Mouse (Mus musculus): Measurements from ENCODE around the gene Vhl. TPM values are rescaled to one million over a fixed set of nuclear protein-coding genes. Genes with fewer than 3 reads are reported as not detected.

The Vhl gene
- polyA plus RNA-seq (2014; fragmentation: Nextera tagmentation; extraction: Ambion mirVana) = 63.7 and 64.4 TPM in 2 replicates

GRCm38 (mm10) chr6:113623941-113624751, at the start of gene Vhl:
Gene Vhl, plus strand, starts transcription at chr6:113623959.
- Histone ChIP-seq H3K9me3 (ENCODE audit: control insufficient read depth, low read length) (no peaks in the 10 kb centered on the region), H3K9ac (ENCODE audit: low read length) (peak within 1 kb of the TSS; percentile 89), H3K27ac (ENCODE audit: low read depth, low read length) (peak within 1 kb of the TSS; percentile 75), H3K4me1 (replicated peaks; ENCODE audit: control insufficient read depth, insufficient read depth, low read length) (peaks cover 9% of the 10 kb centered on the region), H3K4me3 (ENCODE audit: low read depth, low read length) (peak within 1 kb of the TSS; percentile 73), H3K27me3 (ENCODE audit: control insufficient read depth, insufficient read depth, low read length) (no peaks in the 10 kb centered on the region), H3K36me3 (ENCODE audit: control insufficient read depth, insufficient read depth, low read length) (peaks cover 3% of the 10 kb centered on the region; the same call in 1 of the 2 replicates), H3K4me2 (ENCODE audit: low read depth, low read length, severe bottlenecking) (peak within 1 kb of the TSS; percentile 76)
- ATAC-seq (replicated peaks; ENCODE audit: low FRiP score) (peak; percentile 91), DNase-seq (ENCODE audit: low spot score) (peak; percentile 94)
- WGBS = under 1% methylated on average over 71 of the region's 76 CpGs

GRCm38 (mm10) chr6:113576044-113576443, 47.7 kb upstream of the Vhl start:
- WGBS = 98% methylated on average over 6 of the region's 6 CpGs
- DNase-seq (ENCODE audit: low spot score) = no peak
- H3K4me1 ChIP-seq (replicated peaks; ENCODE audit: control insufficient read depth, insufficient read depth, low read length) = no peaks in the 10 kb centered on the region
- no peak overlapping the region for H3K4me3 ChIP-seq (ENCODE audit: low read depth, low read length)
- H3K36me3 ChIP-seq (ENCODE audit: control insufficient read depth, insufficient read depth, low read length) = no peaks in the 10 kb centered on the region; the same call in 1 of the 2 replicates
- no peak overlapping the region for H3K9ac ChIP-seq (ENCODE audit: low read length)
- no peaks in the 10 kb centered on the region for H3K9me3 ChIP-seq (ENCODE audit: control insufficient read depth, low read length)
- H3K4me2 ChIP-seq (ENCODE audit: low read depth, low read length, severe bottlenecking) = no peak overlapping the region
- no peak overlapping the region for H3K27ac ChIP-seq (ENCODE audit: low read depth, low read length)
- no peaks in the 10 kb centered on the region for H3K27me3 ChIP-seq (ENCODE audit: control insufficient read depth, insufficient read depth, low read length)
- ATAC-seq (replicated peaks; ENCODE audit: low FRiP score) = no peak

GRCm38 (mm10) chr6:113579306-113579705, 44.5 kb upstream of the Vhl start:
- H3K4me1 ChIP-seq (replicated peaks; ENCODE audit: control insufficient read depth, insufficient read depth, low read length) = no peaks in the 10 kb centered on the region
- ATAC-seq (replicated peaks; ENCODE audit: low FRiP score) = no peak

GRCm38 (mm10) chr6:113583023-113583422, 40.7 kb upstream of the Vhl start:
- Histone ChIP-seq H3K4me2 (ENCODE audit: low read depth, low read length, severe bottlenecking) (no peak overlapping the region), H3K27ac (ENCODE audit: low read depth, low read length) (no peak overlapping the region), H3K4me1 (replicated peaks; ENCODE audit: control insufficient read depth, insufficient read depth, low read length) (no peaks in the 10 kb centered on the region), H3K9ac (ENCODE audit: low read length) (no peak overlapping the region), H3K27me3 (ENCODE audit: control insufficient read depth, insufficient read depth, low read length) (no peaks in the 10 kb centered on the region), H3K9me3 (ENCODE audit: control insufficient read depth, low read length) (no peaks in the 10 kb centered on the region), H3K4me3 (ENCODE audit: low read depth, low read length) (no peak overlapping the region), H3K36me3 (ENCODE audit: control insufficient read depth, insufficient read depth, low read length) (no peaks in the 10 kb centered on the region; the same call in 1 of the 2 replicates)
- ATAC-seq (replicated peaks; ENCODE audit: low FRiP score) (no peak), DNase-seq (ENCODE audit: low spot score) (no peak)
- WGBS = 93% methylated on average over 4 of the region's 4 CpGs

More at GRCm38 (mm10) chr6:113579306-113579705, 44.5 kb upstream of the Vhl start:
- no peaks in the 10 kb centered on the region for H3K9me3 ChIP-seq (ENCODE audit: control insufficient read depth, low read length)
- H3K4me3 ChIP-seq (ENCODE audit: low read depth, low read length) = no peak overlapping the region
- no peak overlapping the region for H3K4me2 ChIP-seq (ENCODE audit: low read depth, low read length, severe bottlenecking)
- H3K27ac ChIP-seq (ENCODE audit: low read depth, low read length) = no peak overlapping the region
- WGBS = 97% methylated on average over 3 of the region's 3 CpGs
- H3K9ac ChIP-seq (ENCODE audit: low read length) = no peak overlapping the region
- H3K27me3 ChIP-seq (ENCODE audit: control insufficient read depth, insufficient read depth, low read length) = no peaks in the 10 kb centered on the region
- DNase-seq (ENCODE audit: low spot score) = no peak
- H3K36me3 ChIP-seq (ENCODE audit: control insufficient read depth, insufficient read depth, low read length) = no peaks in the 10 kb centered on the region; the same call in 1 of the 2 replicates

- ATAC-seq (replicated peaks; ENCODE audit: low FRiP score) (no peak), DNase-seq (ENCODE audit: low spot score) (no peak)
- H3K9me3 ChIP-seq (ENCODE audit: control insufficient read depth, low read length) = no peaks in the 10 kb centered on the region
- H3K27ac ChIP-seq (ENCODE audit: low read depth, low read length) = no peak overlapping the region
- H3K9ac ChIP-seq (ENCODE audit: low read length) = no peak overlapping the region
- H3K4me2 ChIP-seq (ENCODE audit: low read depth, low read length, severe bottlenecking) = no peak overlapping the region
- WGBS = 93% methylated on average over 5 of the region's 5 CpGs
- H3K27me3 ChIP-seq (ENCODE audit: control insufficient read depth, insufficient read depth, low read length) = no peaks in the 10 kb centered on the region
- H3K4me1 ChIP-seq (replicated peaks; ENCODE audit: control insufficient read depth, insufficient read depth, low read length) = no peaks in the 10 kb centered on the region
- H3K36me3 ChIP-seq (ENCODE audit: control insufficient read depth, insufficient read depth, low read length) = no peaks in the 10 kb centered on the region; the same call in 1 of the 2 replicates
- H3K4me3 ChIP-seq (ENCODE audit: low read depth, low read length) = no peak overlapping the region
Observed at GRCm38 (mm10) chr6:113585065-113585464, 38.7 kb upstream of the Vhl start.

GRCm38 (mm10) chr6:113586466-113587183, 37.1 kb upstream of the Vhl start:
- 82% methylated on average over 5 of the region's 5 CpGs for WGBS
- no peak overlapping the region for H3K9ac ChIP-seq (ENCODE audit: low read length)
- no peak for DNase-seq (ENCODE audit: low spot score)

GRCm38 (mm10) chr6:113592637-113593036, 31.1 kb upstream of the Vhl start:
- ATAC-seq (replicated peaks; ENCODE audit: low FRiP score) = no peak
- no peak for DNase-seq (ENCODE audit: low spot score)
- no peaks in the 10 kb centered on the region for H3K9me3 ChIP-seq (ENCODE audit: control insufficient read depth, low read length)
- H3K9ac ChIP-seq (ENCODE audit: low read length) = no peak overlapping the region
- no peaks in the 10 kb centered on the region for H3K27me3 ChIP-seq (ENCODE audit: control insufficient read depth, insufficient read depth, low read length)
- no peak overlapping the region for H3K27ac ChIP-seq (ENCODE audit: low read depth, low read length)
- WGBS = 87% methylated on average over 2 of the region's 2 CpGs
- no peaks in the 10 kb centered on the region for H3K4me1 ChIP-seq (replicated peaks; ENCODE audit: control insufficient read depth, insufficient read depth, low read length)
- no peak overlapping the region for H3K4me2 ChIP-seq (ENCODE audit: low read depth, low read length, severe bottlenecking)
- no peak overlapping the region for H3K4me3 ChIP-seq (ENCODE audit: low read depth, low read length)
- no peaks in the 10 kb centered on the region for H3K36me3 ChIP-seq (ENCODE audit: control insufficient read depth, insufficient read depth, low read length)

More at GRCm38 (mm10) chr6:113586466-113587183, 37.1 kb upstream of the Vhl start:
- Histone ChIP-seq H3K4me2 (ENCODE audit: low read depth, low read length, severe bottlenecking) (no peak overlapping the region), H3K27me3 (ENCODE audit: control insufficient read depth, insufficient read depth, low read length) (no peaks in the 10 kb centered on the region), H3K27ac (ENCODE audit: low read depth, low read length) (no peak overlapping the region), H3K36me3 (ENCODE audit: control insufficient read depth, insufficient read depth, low read length) (no peaks in the 10 kb centered on the region; the same call in 1 of the 2 replicates), H3K9me3 (ENCODE audit: control insufficient read depth, low read length) (no peaks in the 10 kb centered on the region), H3K4me3 (ENCODE audit: low read depth, low read length) (no peak overlapping the region), H3K4me1 (replicated peaks; ENCODE audit: control insufficient read depth, insufficient read depth, low read length) (no peaks in the 10 kb centered on the region)
- ATAC-seq (replicated peaks; ENCODE audit: low FRiP score) = no peak

- Histone ChIP-seq H3K9me3 (ENCODE audit: control insufficient read depth, low read length) (no peaks in the 10 kb centered on the region), H3K36me3 (ENCODE audit: control insufficient read depth, insufficient read depth, low read length) (no peaks in the 10 kb centered on the region), H3K27me3 (ENCODE audit: control insufficient read depth, insufficient read depth, low read length) (no peaks in the 10 kb centered on the region), H3K27ac (ENCODE audit: low read depth, low read length) (no peak overlapping the region), H3K4me2 (ENCODE audit: low read depth, low read length, severe bottlenecking) (no peak overlapping the region), H3K9ac (ENCODE audit: low read length) (no peak overlapping the region), H3K4me1 (replicated peaks; ENCODE audit: control insufficient read depth, insufficient read depth, low read length) (peaks cover 5% of the 10 kb centered on the region; the same call in 1 of the 2 replicates), H3K4me3 (ENCODE audit: low read depth, low read length) (no peak overlapping the region)
- WGBS = 93% methylated on average over 4 of the region's 4 CpGs
- ATAC-seq (replicated peaks; ENCODE audit: low FRiP score) (no peak), DNase-seq (ENCODE audit: low spot score) (no peak)
Observed at GRCm38 (mm10) chr6:113597945-113598344, 25.8 kb upstream of the Vhl start.
